Mouse (Mus musculus) liver, embryonic 15.5 days (tissue): ENCODE measurements around the gene Syap1. TPM values are rescaled to one million over a fixed set of nuclear protein-coding genes. Genes with fewer than 3 reads are reported as not detected.

ENCODE experiments used
- ATAC-seq: fragments of 200-750 bp; cut with Nextera tagmentation; 2 replicates; pipeline ENCODE4 v1.8.0; 2017; ENCODE audit warnings: moderate number of reproducible peaks, mild to moderate bottlenecking, moderate library complexity; ENCODE audit not compliant: insufficient read depth
- H3K27ac ChIP-seq: fragments of 300-500 bp; sonication (generic); replicated peaks from 2 replicates; pipeline ENCODE4 v1.5.1; 2015; ENCODE audit warnings: mild to moderate bottlenecking, inconsistent platforms
- H3K27me3 ChIP-seq: fragments of 300-500 bp; sonication (generic); 2 replicates; pipeline ENCODE4 v1.6.1; 2015; ENCODE audit warnings: mild to moderate bottlenecking, inconsistent platforms
- H3K36me3 ChIP-seq: fragments of 300-500 bp; sonication (generic); replicated peaks from 2 replicates; pipeline ENCODE4 v1.6.1; 2015; ENCODE audit warnings: moderate library complexity, mild to moderate bottlenecking, inconsistent platforms
- H3K4me1 ChIP-seq: fragments of 300-500 bp; sonication (generic); replicated peaks from 2 replicates; pipeline ENCODE4 v1.6.1; 2015; ENCODE audit warnings: inconsistent platforms
- H3K4me2 ChIP-seq: fragments of 300-500 bp; sonication (generic); 2 replicates; pipeline ENCODE4 v1.6.1; 2015; ENCODE audit warnings: moderate library complexity, mild to moderate bottlenecking, inconsistent platforms
- H3K4me3 ChIP-seq: fragments of 300-500 bp; sonication (generic); replicated peaks from 2 replicates; pipeline ENCODE4 v1.5.1; 2015; ENCODE audit warnings: mild to moderate bottlenecking, inconsistent platforms
- H3K9ac ChIP-seq: fragments of 300-500 bp; sonication (generic); 2 replicates; pipeline ENCODE4 v1.6.1; 2015; ENCODE audit warnings: moderate library complexity, mild to moderate bottlenecking, inconsistent platforms
- H3K9me3 ChIP-seq: fragments of 300-500 bp; sonication (generic); replicated peaks from 2 replicates; pipeline ENCODE4 v1.6.1; 2016; ENCODE audit warnings: inconsistent platforms
- WGBS: fragments of 180-500 bp; shearing (Covaris S2); methylation state at CpG from one replicate; pipeline ENCODE4 v1.1.7; 2015; ENCODE audit warnings: mixed read lengths; ENCODE audit not compliant: insufficient replicate concordance; 5-methylcytosine and 5-hydroxymethylcytosine counted together
- microRNA counts: library from miRNA; unstranded; fragments of <30 nt; microRNA quantifications from one replicate; lab custom pipeline; 2016
- microRNA-seq: library from miRNA; unstranded; fragments of <30 nt; microRNA quantifications from one replicate; pipeline ENCODE4, GENCODE M21; 2016
- polyA plus RNA-seq: library from polyadenylated mRNA; unstranded; fragments of >200 nt; fragmentation: Nextera tagmentation; extraction: Ambion mirVana; gene quantifications from 2 replicates; pipeline ENCODE4 v1.2.1, GENCODE M21; 2015

Gene Syap1
- polyA plus RNA-seq, 1 experiment from 2014 or later = 11.8 TPM

GRCm38 (mm10) chrX:162829741-162830140 lies 58.5 kb downstream of the Syap1 start:
- Histone ChIP-seq H3K4me1 (peaks cover 6% of the 10 kb centered on the region; the same call in 1 of the 2 replicates), H3K36me3 (no peaks in the 10 kb centered on the region), H3K27me3 (no peaks in the 10 kb centered on the region), H3K4me3 (peak overlapping the region; percentile 68), H3K9me3 (no peaks in the 10 kb centered on the region), H3K9ac (no peak overlapping the region), H3K27ac (peak overlapping the region; percentile 59), H3K4me2 (peak overlapping the region; percentile 61)
- WGBS = 31% methylated on average over 5 of the region's 5 CpGs
- no peak for ATAC-seq

- peak within 1 kb of the TSS; percentile 73 for H3K27ac ChIP-seq
Measured at GRCm38 (mm10) chrX:162829203-162829708, 59.0 kb downstream of the Syap1 start, which contains the start of gene Txlng. Gene Txlng, minus strand, starts transcription at chrX:162829454.

GRCm38 (mm10) chrX:162828783-162829182 lies 59.5 kb downstream of the Syap1 start:
- WGBS = 20% methylated on average over 20 of the region's 20 CpGs
- Histone ChIP-seq H3K4me2 (peak overlapping the region; percentile 84), H3K9ac (peak overlapping the region; percentile 66), H3K9me3 (no peaks in the 10 kb centered on the region), H3K27me3 (no peaks in the 10 kb centered on the region), H3K27ac (peak overlapping the region; percentile 73), H3K4me3 (peak overlapping the region; percentile 68), H3K4me1 (peaks cover 6% of the 10 kb centered on the region; the same call in 1 of the 2 replicates), H3K36me3 (no peaks in the 10 kb centered on the region)
- ATAC-seq = peak; percentile 3

More at GRCm38 (mm10) chrX:162829203-162829708, 59.0 kb downstream of the Syap1 start, which contains the start of gene Txlng:
- H3K36me3 ChIP-seq = no peaks in the 10 kb centered on the region
- H3K4me3 ChIP-seq = peak within 1 kb of the TSS; percentile 68
- H3K9me3 ChIP-seq = no peaks in the 10 kb centered on the region
- H3K4me2 ChIP-seq = peak within 1 kb of the TSS; percentile 84
- peaks cover 6% of the 10 kb centered on the region; the same call in 1 of the 2 replicates for H3K4me1 ChIP-seq
- peak within 1 kb of the TSS; percentile 66 for H3K9ac ChIP-seq
- 15% methylated on average over 37 of the region's 37 CpGs for WGBS
- peak; percentile 99 for ATAC-seq
- H3K27me3 ChIP-seq = no peaks in the 10 kb centered on the region

GRCm38 (mm10) chrX:162828016-162828415 lies 60.2 kb downstream of the Syap1 start:
- peaks cover 6% of the 10 kb centered on the region; the same call in 1 of the 2 replicates for H3K4me1 ChIP-seq
- peak overlapping the region; percentile 73 for H3K27ac ChIP-seq
- peak overlapping the region; percentile 68 for H3K4me3 ChIP-seq
- peak overlapping the region; percentile 84 for H3K4me2 ChIP-seq
- no peaks in the 10 kb centered on the region for H3K36me3 ChIP-seq
- H3K27me3 ChIP-seq = no peaks in the 10 kb centered on the region
- H3K9me3 ChIP-seq = no peaks in the 10 kb centered on the region
- ATAC-seq = no peak
- 33% methylated on average over 6 of the region's 6 CpGs for WGBS
- peak overlapping the region; percentile 66; the same call in 1 of the 2 replicates for H3K9ac ChIP-seq

MicroRNAs encoded within 50 kb of the gene (microRNA counts, 519-probe panel; counts per million panel counts)
- 2,377 counts per million, percentile 39 among the panel's probes with 10 or more counts for microRNA mmu-miR-3473 (lab: Ali Mortazavi, UCI)

Small RNA genes lying within 50 kb of the gene (microRNA-seq; reads per million reads assigned to microRNA genes)
- gene Mir3473a = not detected

Other genes starting within 250 kb of the Syap1 start
- gene Reps2, start 244.8 kb downstream of the Syap1 start, polyA plus RNA-seq = 0.70 and 1.4 TPM in 2 replicates
- gene Rbbp7, start 128.0 kb downstream of the Syap1 start, polyA plus RNA-seq = 250 and 289 TPM in 2 replicates
- gene Txlng, start 59.0 kb downstream of the Syap1 start, polyA plus RNA-seq = 6.5 and 6.9 TPM in 2 replicates
- gene Ctps2, start 12.8 kb upstream of the Syap1 start, polyA plus RNA-seq = 43.1 and 46.9 TPM in 2 replicates
- 5.6 and 7.5 TPM in 2 replicates for gene S100g, start 76.2 kb upstream of the Syap1 start, polyA plus RNA-seq